Mouse (Mus musculus): ENCODE data around the gene Dmwd.

DNA sequence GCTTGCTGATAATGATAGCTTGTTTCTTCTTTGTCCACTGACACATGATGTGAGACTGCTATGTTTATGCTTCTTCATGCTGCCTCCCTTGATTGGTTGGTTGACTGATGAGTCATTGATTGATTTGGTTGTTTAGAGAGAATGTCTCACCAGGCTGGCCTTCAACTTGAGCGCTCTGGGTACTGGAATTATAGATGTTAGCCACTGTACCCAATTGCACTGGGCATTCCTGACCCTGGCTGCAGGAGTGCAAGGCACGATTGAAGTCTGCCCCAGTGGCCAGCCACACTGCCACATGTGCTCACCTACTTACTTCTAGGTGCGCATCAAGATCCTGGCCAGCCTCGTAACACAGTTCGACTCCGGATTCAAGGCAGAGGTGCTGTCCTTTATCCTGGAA is 31.4 kb upstream of the Dmwd start:
- no peak for TF ChIP-seq CTCF (IDR thresholded peaks at IDR 0.05; ENCODE audit: extremely low read depth, insufficient read depth, low read length)
- TF ChIP-seq POLR2A (IDR thresholded peaks at IDR 0.05; ENCODE audit: extremely low read depth, insufficient read depth, low read length): no peak

Data from cortical plate, adult 2 months (tissue).